ENCODE assay signal across 23 mouse cellular contexts in the genomic region with DNA sequence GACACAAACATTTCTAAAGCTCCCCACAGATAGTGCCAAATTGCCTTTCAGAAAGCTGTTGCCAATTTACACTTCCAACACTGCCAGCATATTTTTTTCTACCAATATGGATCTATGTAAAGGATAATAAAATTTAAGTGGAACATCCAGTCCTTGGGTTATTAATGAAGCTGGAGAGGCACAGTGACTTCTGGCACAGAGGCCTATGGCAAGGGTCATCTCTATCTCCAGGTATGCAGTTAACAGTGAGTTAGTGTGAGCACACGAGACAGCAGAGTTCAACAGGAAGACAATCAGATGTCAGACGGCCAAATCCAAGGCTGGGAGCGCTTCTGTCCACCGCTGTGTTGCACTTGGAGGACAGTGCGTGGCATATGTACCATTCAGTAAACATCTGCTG.
"Had no signal": no experiment of that assay in that cellular context is flagged by ENCODE, and none has a peak within 500 bp of the region (broad histone marks: within the 10 kb centered on the region; RNA-seq: fewer than 3 reads in every experiment).

No protein-coding gene starts in this region.

- H3K4me2 ChIP-seq: heart, embryonic 11.5 days; heart, embryonic 13.5 days; heart, embryonic 15.5 days; hindbrain, embryonic 12.5 days; hindbrain, embryonic 14.5 days; intestine, embryonic 15.5 days; limb, embryonic 13.5 days; liver, embryonic 11.5 days; liver, embryonic 13.5 days had no signal

- ATAC-seq: hindbrain, embryonic 16.5 days; inflammation-experienced regulatory T-cells, adult 6 months; intestine, embryonic 15.5 days; intestine, postnatal 0 days had no signal

- H3K9ac ChIP-seq: heart, embryonic 13.5 days; heart, embryonic 15.5 days; hindbrain, embryonic 12.5 days; hindbrain, embryonic 14.5 days; intestine, embryonic 15.5 days; limb, embryonic 13.5 days; liver, embryonic 13.5 days had no signal

- H3K27ac ChIP-seq: gastrocnemius, adult 2 months; heart, adult 2 months; heart, embryonic 13.5 days; heart, embryonic 15.5 days; hindbrain, embryonic 10.5 days; hindbrain, embryonic 12.5 days; hindbrain, embryonic 14.5 days; intestine, embryonic 15.5 days; layer of hippocampus, adult 2 months; left cerebral cortex, adult 2 months; limb, embryonic 13.5 days; liver, embryonic 13.5 days had no signal

- H3K4me3 ChIP-seq: gastrocnemius, adult 2 months; heart, adult 2 months; heart, embryonic 13.5 days; heart, embryonic 15.5 days; hindbrain, embryonic 10.5 days; hindbrain, embryonic 12.5 days; intestine, embryonic 15.5 days; layer of hippocampus, adult 2 months; left cerebral cortex, adult 2 months; limb, embryonic 13.5 days; liver, embryonic 13.5 days had no signal

- H3K27me3 ChIP-seq: heart, embryonic 13.5 days; heart, embryonic 15.5 days; hindbrain, embryonic 12.5 days; intestine, embryonic 15.5 days; limb, embryonic 13.5 days; liver, embryonic 13.5 days had no signal

- H3K9me3 ChIP-seq: heart, embryonic 13.5 days; heart, embryonic 15.5 days; hindbrain, embryonic 10.5 days; hindbrain, embryonic 12.5 days; intestine, embryonic 15.5 days; limb, embryonic 13.5 days; liver, embryonic 13.5 days had no signal

- H3K36me3 ChIP-seq: heart, embryonic 13.5 days; heart, embryonic 15.5 days; hindbrain, embryonic 10.5 days; hindbrain, embryonic 12.5 days; intestine, embryonic 15.5 days; limb, embryonic 13.5 days; liver, embryonic 13.5 days had no signal

- DNase-seq: gastrocnemius, adult 2 months; gastrocnemius, postnatal 10 days; gastrocnemius, postnatal 25 days; heart, adult 2 months; heart, postnatal 4 days; kidney, adult 18-20 months; kidney, adult 8-10 months; liver; liver, embryonic 13.5 days had no signal
